Mouse (Mus musculus) heart, embryonic 14.5 days (tissue): ENCODE results near the gene Prrc2b. TPM values are rescaled to one million over a fixed set of nuclear protein-coding genes. Genes with fewer than 3 reads are reported as not detected.
A peak's percentile ranks its signal among the peaks of the same experiment; 100 is the strongest.

Experiments
- ATAC-seq: fragments of 200-750 bp; cut with Nextera tagmentation; 2 replicates; pipeline ENCODE4 v1.8.0; 2017; ENCODE audit warnings: low read depth, moderate TSS enrichment; ENCODE audit not compliant: insufficient number of reproducible peaks, insufficient read depth, low FRiP score
- H3K27ac ChIP-seq, 2 experiments: fragments of 200-500 bp in 1 of 2; fragments of 300-500 bp in 1 of 2; sonication (generic) in 1 of 2; replicated peaks in 1 of 2; 2 replicates each; pipeline ENCODE4 v1.5.1; 2012 to 2014; ENCODE audit warnings: low read depth in 2 of 2, low read length in 2 of 2, control low read depth in 1 of 2, mild to moderate bottlenecking in 1 of 2, mixed read lengths in 1 of 2; ENCODE audit not compliant: control insufficient read depth in 1 of 2, insufficient read depth in 1 of 2
- H3K27me3 ChIP-seq: fragments of 300-500 bp; sonication (generic); 2 replicates; pipeline ENCODE4 v1.6.1; 2014; ENCODE audit warnings: mild to moderate bottlenecking, low read length, control low read depth; ENCODE audit not compliant: control insufficient read depth, insufficient read depth
- H3K36me3 ChIP-seq: fragments of 300-500 bp; sonication (generic); 2 replicates; pipeline ENCODE4 v1.6.1; 2014; ENCODE audit warnings: mild to moderate bottlenecking, control low read depth, low read length, mixed read lengths; ENCODE audit not compliant: control insufficient read depth, insufficient read depth
- H3K4me1 ChIP-seq, 2 experiments: fragments of 200-500 bp in 1 of 2; fragments of 300-500 bp in 1 of 2; sonication (generic) in 1 of 2; 2 replicates each; pipeline ENCODE4 v1.6.1; 2012 to 2014; ENCODE audit warnings: low read length in 2 of 2, control low read depth in 1 of 2, mixed read lengths in 1 of 2; ENCODE audit not compliant: control insufficient read depth in 2 of 2, insufficient read depth in 2 of 2
- H3K4me2 ChIP-seq: fragments of 300-500 bp; sonication (generic); 2 replicates; pipeline ENCODE4 v1.6.1; 2014; ENCODE audit warnings: mild to moderate bottlenecking, low read length
- H3K4me3 ChIP-seq, 2 experiments: fragments of 200-500 bp in 1 of 2; fragments of 300-500 bp in 1 of 2; sonication (generic) in 1 of 2; 2 replicates each; pipeline ENCODE4 v1.5.1; 2012 to 2014; ENCODE audit warnings: low read length in 2 of 2, mild to moderate bottlenecking in 2 of 2, control low read depth in 1 of 2, low read depth in 1 of 2, moderate library complexity in 1 of 2; ENCODE audit not compliant: control insufficient read depth in 1 of 2, insufficient read depth in 1 of 2
- H3K9ac ChIP-seq: fragments of 300-500 bp; sonication (generic); 2 replicates; pipeline ENCODE4 v1.6.1; 2014; ENCODE audit warnings: mild to moderate bottlenecking, low read length
- H3K9me3 ChIP-seq: fragments of 300-500 bp; sonication (generic); 2 replicates; pipeline ENCODE4 v1.6.1; 2016; ENCODE audit warnings: low read length, control low read depth; ENCODE audit not compliant: control insufficient read depth
- WGBS: fragments of 180-500 bp; shearing (Covaris S2); extraction: QIAGEN DNeasy Blood & Tissue Kit; methylation state at CpG from one replicate; pipeline ENCODE4 v1.1.7; 2014; 5-methylcytosine and 5-hydroxymethylcytosine counted together
- polyA plus RNA-seq: library from polyadenylated mRNA; unstranded; fragments of >200 nt; fragmentation: Nextera tagmentation; extraction: Ambion mirVana; gene quantifications from 2 replicates; pipeline ENCODE4 v1.2.1, GENCODE M21; 2014

The Prrc2b gene
- polyA plus RNA-seq, 1 experiment from 2014 or later: 41.8 TPM

GRCm38 (mm10) chr2:32180127-32180526 lies 29.2 kb downstream of the Prrc2b start:
- no peaks in the 10 kb centered on the region for H3K9me3 ChIP-seq
- WGBS: 85% methylated on average over 12 of the region's 12 CpGs
- H3K27ac ChIP-seq: peak overlapping the region in 1 of 2 experiments; percentile 78; a peak in 3 of 4 replicates
- no peaks in the 10 kb centered on the region for H3K27me3 ChIP-seq
- H3K4me1 ChIP-seq: peaks cover 49 to 83% of the 10 kb centered on the region in 2 experiments
- no peak for ATAC-seq
- H3K4me2 ChIP-seq: no peak overlapping the region
- no peak overlapping the region for H3K9ac ChIP-seq
- H3K4me3 ChIP-seq: no peak overlapping the region
- H3K36me3 ChIP-seq: peaks cover 25% of the 10 kb centered on the region

GRCm38 (mm10) chr2:32181364-32181763 lies 30.5 kb downstream of the Prrc2b start:
- Histone ChIP-seq H3K36me3 (peaks cover 36% of the 10 kb centered on the region), H3K4me2 (no peak overlapping the region), H3K4me3 (no peak overlapping the region), H3K9ac (peak overlapping the region; percentile 16; the same call in 1 of the 2 replicates), H3K4me1 (peaks cover 40 to 71% of the 10 kb centered on the region in 2 experiments), H3K27me3 (no peaks in the 10 kb centered on the region), H3K27ac (no peak overlapping the region; a peak in 1 of 4 replicates), H3K9me3 (no peaks in the 10 kb centered on the region)
- no peak for ATAC-seq
- 81% methylated on average over 5 of the region's 5 CpGs for WGBS

- Histone ChIP-seq H3K27me3 (no peaks in the 10 kb centered on the region), H3K4me3 (no peak overlapping the region), H3K27ac (no peak overlapping the region), H3K36me3 (peaks cover 43% of the 10 kb centered on the region), H3K9me3 (no peaks in the 10 kb centered on the region), H3K9ac (no peak overlapping the region), H3K4me1 (peaks cover 33 to 63% of the 10 kb centered on the region in 2 experiments), H3K4me2 (no peak overlapping the region)
- ATAC-seq: no peak
- WGBS: 81% methylated on average over 9 of the region's 9 CpGs
Measured at GRCm38 (mm10) chr2:32182119-32182518, 31.2 kb downstream of the Prrc2b start.

GRCm38 (mm10) chr2:32182676-32183296 lies 31.9 kb downstream of the Prrc2b start:
- no peaks in the 10 kb centered on the region for H3K27me3 ChIP-seq
- H3K27ac ChIP-seq: peak overlapping the region in 1 of 2 experiments; percentile 52; a peak in 1 of 4 replicates
- peaks cover 50% of the 10 kb centered on the region for H3K36me3 ChIP-seq
- H3K9ac ChIP-seq: peak overlapping the region; percentile 21; the same call in 1 of the 2 replicates
- H3K4me1 ChIP-seq: peaks cover 28 to 56% of the 10 kb centered on the region in 2 experiments
- no peak overlapping the region for H3K4me3 ChIP-seq
- no peak overlapping the region for H3K4me2 ChIP-seq
- H3K9me3 ChIP-seq: no peaks in the 10 kb centered on the region
- peak; percentile 36; the same call in 1 of the 2 replicates for ATAC-seq
- 64% methylated on average over 13 of the region's 13 CpGs for WGBS

GRCm38 (mm10) chr2:32187019-32187551 lies 36.2 kb downstream of the Prrc2b start:
- peaks cover 8 to 19% of the 10 kb centered on the region in 2 experiments; a peak in 3 of 4 replicates for H3K4me1 ChIP-seq
- no peak for ATAC-seq
- WGBS: 91% methylated on average over 13 of the region's 13 CpGs
- no peak overlapping the region for H3K4me3 ChIP-seq
- no peaks in the 10 kb centered on the region for H3K27me3 ChIP-seq
- peaks cover 83% of the 10 kb centered on the region for H3K36me3 ChIP-seq
- no peak overlapping the region for H3K27ac ChIP-seq
- H3K4me2 ChIP-seq: no peak overlapping the region
- H3K9ac ChIP-seq: no peak overlapping the region
- no peaks in the 10 kb centered on the region for H3K9me3 ChIP-seq

GRCm38 (mm10) chr2:32187649-32188048 lies 36.8 kb downstream of the Prrc2b start:
- ATAC-seq: no peak
- Histone ChIP-seq H3K9me3 (no peaks in the 10 kb centered on the region), H3K36me3 (peaks cover 86% of the 10 kb centered on the region), H3K4me2 (no peak overlapping the region), H3K27ac (no peak overlapping the region), H3K9ac (no peak overlapping the region), H3K4me3 (no peak overlapping the region), H3K4me1 (peaks cover 2 to 13% of the 10 kb centered on the region in 2 experiments; a peak in 3 of 4 replicates), H3K27me3 (no peaks in the 10 kb centered on the region)
- WGBS: 84% methylated on average over 7 of the region's 7 CpGs

- H3K4me3 ChIP-seq: no peak overlapping the region
- no peaks in the 10 kb centered on the region for H3K9me3 ChIP-seq
- no peak overlapping the region for H3K27ac ChIP-seq
- peaks cover 88% of the 10 kb centered on the region for H3K36me3 ChIP-seq
- no peak overlapping the region for H3K4me2 ChIP-seq
- no peaks in the 10 kb centered on the region for H3K27me3 ChIP-seq
- H3K4me1 ChIP-seq: 0 out of 4 replicates have a peak, but pooled peaks cover 0 to 3% of the 10 kb centered on the region in 2 experiments
- no peak overlapping the region for H3K9ac ChIP-seq
- 85% methylated on average over 5 of the region's 5 CpGs for WGBS
- ATAC-seq: no peak
Measured at GRCm38 (mm10) chr2:32189060-32189681, 38.3 kb downstream of the Prrc2b start.
